Mouse (Mus musculus) CD8-positive naive resting alpha-beta T cell, adult 57 days (primary cell): ENCODE measurements around the gene Gng2. TPM values are rescaled to one million over a fixed set of nuclear protein-coding genes. Genes with fewer than 3 reads are reported as not detected.

Experiments used
- total RNA-seq: library from RNA; stranded (reverse); gene quantifications from one replicate; pipeline ENCODE4 v1.2.4, GENCODE M21; 2023

Gene Gng2
- total RNA-seq = 37.7 TPM

GRCm38 (mm10) chr14:19977271-19978024 lies at the start of gene Gng2:
Gng2 (minus strand) TSS chr14:19977627.

GRCm38 (mm10) chr14:19823321-19824142 lies 153.9 kb downstream of the Gng2 start, which contains the start of gene Rtraf:
Rtraf (minus strand) TSS chr14:19823824.

Other genes starting within 250 kb of the Gng2 start
- not detected for gene Nid2, start 226.4 kb downstream of the Gng2 start, total RNA-seq
- 54.3 TPM for gene Rtraf, start 153.8 kb downstream of the Gng2 start, total RNA-seq
- 8.7 TPM for gene Saysd1, start 160.9 kb upstream of the Gng2 start, total RNA-seq
- 1.7 TPM for gene Kcnk5, start 204.2 kb upstream of the Gng2 start, total RNA-seq